Mouse (Mus musculus) limb, embryonic 10.5 days (tissue): Measurements from ENCODE around the gene Ccnj. TPM values are rescaled to one million over a fixed set of nuclear protein-coding genes. Genes with fewer than 3 reads are reported as not detected.

ENCODE experiments used
- DNase-seq: peaks from one replicate; pipeline ENCODE4 v3.0.0-alpha.2; 2017; ENCODE audit warnings: low spot score
- H3K27ac ChIP-seq: fragments of 300-500 bp; sonication (generic); 2 replicates; pipeline ENCODE4 v1.5.1; 2016; ENCODE audit warnings: mild to moderate bottlenecking
- H3K27me3 ChIP-seq: fragments of 300-500 bp; sonication (generic); 2 replicates; pipeline ENCODE4 v1.6.1; 2016; ENCODE audit warnings: low read depth, mild to moderate bottlenecking; ENCODE audit not compliant: poor library complexity, severe bottlenecking
- H3K36me3 ChIP-seq: fragments of 300-500 bp; sonication (generic); 2 replicates; pipeline ENCODE4 v1.6.1; 2016; ENCODE audit warnings: mild to moderate bottlenecking, moderate library complexity
- H3K4me1 ChIP-seq: fragments of 300-500 bp; sonication (generic); 2 replicates; pipeline ENCODE4 v1.6.1; 2016
- H3K4me3 ChIP-seq: fragments of 300-500 bp; sonication (generic); 2 replicates; pipeline ENCODE4 v1.5.1; 2016; ENCODE audit warnings: mild to moderate bottlenecking, moderate library complexity
- H3K9me3 ChIP-seq: fragments of 300-500 bp; sonication (generic); replicated peaks from 2 replicates; pipeline ENCODE4 v1.6.1; 2016; ENCODE audit warnings: mild to moderate bottlenecking
- WGBS: fragments of 180-500 bp; shearing (Covaris S2); methylation state at CpG from one replicate; pipeline ENCODE4 v1.1.7; 2016; 5-methylcytosine and 5-hydroxymethylcytosine counted together
- microRNA-seq: library from miRNA; unstranded; fragments of <30 nt; microRNA quantifications from one replicate; pipeline ENCODE4, GENCODE M21; 2017
- polyA plus RNA-seq: library from polyadenylated mRNA; unstranded; fragments of >200 nt; fragmentation: Nextera tagmentation; extraction: Ambion mirVana; gene quantifications from 2 replicates; pipeline ENCODE4 v1.2.1, GENCODE M21; 2016

Ccnj gene
- polyA plus RNA-seq, 1 experiment from 2014 or later: 35.6 TPM

DNA sequence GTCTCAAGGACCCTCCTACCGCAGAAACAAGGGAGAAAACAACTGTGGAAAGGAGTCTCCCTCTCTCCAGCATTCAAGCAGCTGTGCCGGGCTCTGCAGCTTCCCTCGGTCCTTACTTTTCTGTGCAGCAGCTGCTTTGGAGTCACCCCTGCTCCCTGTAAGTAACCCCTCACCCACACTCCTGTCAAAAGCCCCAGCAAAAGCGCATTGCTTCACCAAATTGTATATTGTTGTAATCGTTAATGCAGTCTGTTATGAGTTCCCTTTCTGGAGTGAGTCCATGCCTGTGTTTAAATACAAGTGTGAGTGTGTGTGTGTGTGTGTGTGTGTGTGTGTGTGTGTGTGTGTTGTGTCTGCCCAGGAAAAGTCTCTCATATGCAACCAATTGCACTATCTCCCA is 37.2 kb downstream of the Ccnj start:
- Histone ChIP-seq H3K27ac (no peak overlapping the region), H3K27me3 (peaks cover 32% of the 10 kb centered on the region), H3K4me1 (peaks cover 5% of the 10 kb centered on the region; the same call in 1 of the 2 replicates), H3K4me3 (no peak overlapping the region), H3K36me3 (no peaks in the 10 kb centered on the region), H3K9me3 (no peaks in the 10 kb centered on the region)
- DNase-seq: no peak
- WGBS: 35% methylated on average over 5 of the region's 5 CpGs

GRCm38 (mm10) chr19:40869425-40870105 is 38.5 kb downstream of the Ccnj start:
- Histone ChIP-seq H3K9me3 (no peaks in the 10 kb centered on the region), H3K4me3 (no peak overlapping the region), H3K27me3 (peaks cover 37% of the 10 kb centered on the region), H3K4me1 (peaks cover 8% of the 10 kb centered on the region; the same call in 1 of the 2 replicates), H3K36me3 (no peaks in the 10 kb centered on the region), H3K27ac (no peak overlapping the region)
- 92% methylated on average over 3 of the region's 3 CpGs for WGBS
- no peak for DNase-seq

- Histone ChIP-seq H3K36me3 (no peaks in the 10 kb centered on the region), H3K9me3 (no peaks in the 10 kb centered on the region), H3K27me3 (peaks cover 55% of the 10 kb centered on the region), H3K4me1 (peaks cover 8% of the 10 kb centered on the region; the same call in 1 of the 2 replicates), H3K4me3 (peak overlapping the region; percentile 59), H3K27ac (peak overlapping the region; percentile 90)
- DNase-seq: peak; percentile 98
- WGBS: 2% methylated on average over 51 of the region's 51 CpGs
Measured at GRCm38 (mm10) chr19:40872955-40873665, 42.0 kb downstream of the Ccnj start.

- Histone ChIP-seq H3K36me3 (no peaks in the 10 kb centered on the region), H3K4me3 (no peak overlapping the region)
- no peak for DNase-seq
Measured at GRCm38 (mm10) chr19:40881700-40882099, 50.6 kb downstream of the Ccnj start.

DNA sequence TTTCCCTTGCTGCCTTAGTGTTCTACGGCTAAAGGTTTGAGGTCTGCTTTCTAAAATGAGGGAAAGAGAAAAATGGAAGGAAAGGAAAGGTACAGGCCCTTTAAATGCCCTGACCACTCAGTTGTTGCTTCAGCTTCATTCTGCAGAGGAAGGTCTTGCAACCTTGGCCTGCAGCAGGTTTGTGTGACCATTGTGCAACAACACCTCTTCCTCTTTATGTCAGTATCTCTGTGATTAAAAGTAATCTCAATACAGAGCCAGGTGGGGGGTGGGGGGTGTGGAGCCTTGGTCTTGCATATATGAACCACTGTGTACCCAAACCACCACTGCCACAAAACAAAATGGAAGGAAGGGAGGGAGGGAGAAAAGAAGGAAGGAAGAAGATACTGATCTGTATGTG is 57.8 kb downstream of the Ccnj start:
- H3K4me1 ChIP-seq: no peaks in the 10 kb centered on the region
- H3K36me3 ChIP-seq: no peaks in the 10 kb centered on the region
- peaks cover 61% of the 10 kb centered on the region for H3K27me3 ChIP-seq
- H3K9me3 ChIP-seq: no peaks in the 10 kb centered on the region
- H3K27ac ChIP-seq: no peak overlapping the region
- no peak overlapping the region for H3K4me3 ChIP-seq
- WGBS: 85% methylated on average over 1 of the region's 1 CpGs
- DNase-seq: no peak

More at GRCm38 (mm10) chr19:40881700-40882099, 50.6 kb downstream of the Ccnj start:
- no peaks in the 10 kb centered on the region for H3K4me1 ChIP-seq
- H3K27ac ChIP-seq: no peak overlapping the region
- H3K27me3 ChIP-seq: peaks cover 58% of the 10 kb centered on the region
- WGBS: 87% methylated on average over 4 of the region's 4 CpGs
- H3K9me3 ChIP-seq: no peaks in the 10 kb centered on the region

- peak overlapping the region; percentile 80 for H3K4me3 ChIP-seq
- peaks cover 34% of the 10 kb centered on the region for H3K27me3 ChIP-seq
- no peak for DNase-seq
- H3K36me3 ChIP-seq: peaks cover 11% of the 10 kb centered on the region; the same call in 1 of the 2 replicates
- H3K27ac ChIP-seq: peak overlapping the region; percentile 96
- WGBS: 46% methylated on average over 21 of the region's 21 CpGs
- H3K9me3 ChIP-seq: no peaks in the 10 kb centered on the region
- 0 out of 2 replicates have a peak, but pooled peaks cover 6% of the 10 kb centered on the region for H3K4me1 ChIP-seq
Measured at GRCm38 (mm10) chr19:40894071-40894506, 63.0 kb downstream of the Ccnj start.

- Histone ChIP-seq H3K4me3 (peak within 1 kb of the TSS; percentile 80), H3K27me3 (peaks cover 27% of the 10 kb centered on the region), H3K36me3 (peaks cover 11% of the 10 kb centered on the region; the same call in 1 of the 2 replicates), H3K4me1 (0 out of 2 replicates have a peak, but pooled peaks cover 6% of the 10 kb centered on the region), H3K27ac (peak within 1 kb of the TSS; percentile 96), H3K9me3 (no peaks in the 10 kb centered on the region)
- under 1% methylated on average over 89 of the region's 89 CpGs for WGBS
- peak; percentile 95 for DNase-seq
Measured at GRCm38 (mm10) chr19:40894519-40895392, 63.7 kb downstream of the Ccnj start, which contains the start of gene Zfp518a. Zfp518a (plus strand) TSS chr19:40894705.

- 1% methylated on average over 6 of the region's 6 CpGs for WGBS
- peaks cover 23% of the 10 kb centered on the region for H3K27me3 ChIP-seq
- DNase-seq: no peak
- H3K4me3 ChIP-seq: peak overlapping the region; percentile 80
- H3K36me3 ChIP-seq: peaks cover 11% of the 10 kb centered on the region; the same call in 1 of the 2 replicates
- peak overlapping the region; percentile 96 for H3K27ac ChIP-seq
- 0 out of 2 replicates have a peak, but pooled peaks cover 6% of the 10 kb centered on the region for H3K4me1 ChIP-seq
- no peaks in the 10 kb centered on the region for H3K9me3 ChIP-seq
Measured at GRCm38 (mm10) chr19:40895393-40895703, 64.3 kb downstream of the Ccnj start.

Small RNA genes within 50 kb of the gene (microRNA-seq; reads per million reads assigned to microRNA genes)
- 1.2 reads per million for gene Mir8092

Other genes starting within 250 kb of the Ccnj start
- gene Aldh18a1, start 242.8 kb upstream of the Ccnj start, polyA plus RNA-seq: 93.5 and 96.1 TPM in 2 replicates
- gene Tctn3, start 219.0 kb upstream of the Ccnj start, polyA plus RNA-seq: 9.2 and 9.4 TPM in 2 replicates
- 2.0 and 3.9 TPM in 2 replicates for gene Entpd1, start 218.9 kb upstream of the Ccnj start, polyA plus RNA-seq
- 0.29 and 0.64 TPM in 2 replicates for gene Cc2d2b, start 82.5 kb upstream of the Ccnj start, polyA plus RNA-seq
- gene Zfp518a, start 63.4 kb downstream of the Ccnj start, polyA plus RNA-seq: 11.1 and 12.7 TPM in 2 replicates
- 0.45 and 0.93 TPM in 2 replicates for gene Blnk, start 163.3 kb downstream of the Ccnj start, polyA plus RNA-seq
- gene Dntt, start 198.0 kb downstream of the Ccnj start, polyA plus RNA-seq: not detected in 2 replicates
- gene Opalin, start 245.8 kb downstream of the Ccnj start, polyA plus RNA-seq: not detected in 2 replicates